Mouse (Mus musculus): ENCODE measurements around the gene Ephb2. TPM values are rescaled to one million over a fixed set of nuclear protein-coding genes. Genes with fewer than 3 reads are reported as not detected.

The Ephb2 gene
- total and polyA plus RNA-seq, 3 experiments: 0.08 TPM; not detected in 2

- Histone ChIP-seq H3K79me2 (replicated peaks; ENCODE audit: control insufficient read depth, extremely low read depth, insufficient read depth, poor library complexity, severe bottlenecking) (no peaks in the 10 kb centered on the region), H3K36me3 (replicated peaks in 1 of 2; ENCODE audit: control insufficient read depth in 1 of 2, insufficient read depth in 1 of 2, low read length in 1 of 2) (no peaks in the 10 kb centered on the region), H3K9me3 (replicated peaks; ENCODE audit: low read length) (peaks cover 14% of the 10 kb centered on the region), H3K27me3 (replicated peaks) (peaks cover 70% of the 10 kb centered on the region), H3K4me2 (ENCODE audit: insufficient read depth, low read depth, poor library complexity, severe bottlenecking) (no peak overlapping the region), H3K27ac (ENCODE audit: insufficient read depth, low read depth) (no peak overlapping the region), H3K4me1 (ENCODE audit: control insufficient read depth in 1 of 2, insufficient read depth in 2 of 2) (no peaks in the 10 kb centered on the region), H3K4me3 (replicated peaks in 1 of 3; ENCODE audit: low read depth in 2 of 3, low read length in 2 of 3, poor library complexity in 1 of 3) (no peak overlapping the region), H3K9ac (ENCODE audit: insufficient read depth, low read depth) (no peak overlapping the region)
- dilution Hi-C loops (cut with MboI; ENCODE audit: extremely low pct_ligation_motif_present, extremely low pct_unique_long_range_greater_than_20kb, low sequenced_read_pairs): no loop called here
- in situ Hi-C loops (cut with MboI; ENCODE audit: low pct_ligation_motif_present, low pct_unique_long_range_greater_than_20kb, low sequenced_read_pairs): no loop called here
- DNase-seq (ENCODE audit: extremely low read depth): no peak
- TF ChIP-seq SMC3 (IDR thresholded peaks at IDR 0.05; ENCODE audit: low read depth, low read length): no peak
- TF ChIP-seq CTCF (conservative IDR thresholded peaks at IDR 0.05 in 1 of 2, IDR thresholded peaks at IDR 0.05 in 1 of 2; ENCODE audit: low read depth in 2 of 2, low read length in 2 of 2): no peak
- no peak for TF ChIP-seq BHLHE40 (IDR thresholded peaks at IDR 0.05; ENCODE audit: low read depth, low read length)
- TF ChIP-seq KAT2A (IDR thresholded peaks at IDR 0.05; ENCODE audit: insufficient replicate concordance, low read length): no peak
- TF ChIP-seq MEF2A (IDR thresholded peaks at IDR 0.05; ENCODE audit: borderline replicate concordance, low read depth, low read length): no peak
- TF ChIP-seq TCF12 (IDR thresholded peaks at IDR 0.05; ENCODE audit: low read depth, low read length): no peak
- no peak for TF ChIP-seq UBTF (IDR thresholded peaks at IDR 0.05; ENCODE audit: low read depth, low read length)
- no peak for TF ChIP-seq POLR2AphosphoS2 (IDR thresholded peaks at IDR 0.05; ENCODE audit: low read depth, low read length)
- TF ChIP-seq POLR2A (IDR thresholded peaks at IDR 0.05; ENCODE audit: low read depth, low read length): no peak
- TF ChIP-seq CHD1 (IDR thresholded peaks at IDR 0.05; ENCODE audit: low read depth, low read length): no peak
- no peak for TF ChIP-seq SIN3A (IDR thresholded peaks at IDR 0.05; ENCODE audit: low read length)
- TF ChIP-seq IRF4 (IDR thresholded peaks at IDR 0.05; ENCODE audit: low read depth, low read length): no peak
- TF ChIP-seq NELFE (IDR thresholded peaks at IDR 0.05; ENCODE audit: low read depth, low read length): no peak
- no peak for TF ChIP-seq JUND (conservative IDR thresholded peaks at IDR 0.05; ENCODE audit: low read depth, low read length)
- TF ChIP-seq TBP (conservative IDR thresholded peaks at IDR 0.05; ENCODE audit: low read depth, low read length): no peak
- TF ChIP-seq MAFK (IDR thresholded peaks at IDR 0.05; ENCODE audit: insufficient replicate concordance, low read length): no peak
These were observed 185.5 kb downstream of the Ephb2 start for GRCm38 (mm10) chr4:136650261-136650660.

- no peak for TF ChIP-seq CHD1 (IDR thresholded peaks at IDR 0.05; ENCODE audit: low read depth, low read length)
- no peak for TF ChIP-seq MXI1 (IDR thresholded peaks at IDR 0.05; ENCODE audit: low read depth, low read length)
- Histone ChIP-seq H3K9me3 (replicated peaks; ENCODE audit: low read length) (peaks cover 17% of the 10 kb centered on the region), H3K36me3 (replicated peaks in 1 of 2; ENCODE audit: control insufficient read depth in 1 of 2, insufficient read depth in 1 of 2, low read length in 1 of 2) (no peaks in the 10 kb centered on the region), H3K79me2 (replicated peaks; ENCODE audit: control insufficient read depth, extremely low read depth, insufficient read depth, poor library complexity, severe bottlenecking) (no peaks in the 10 kb centered on the region), H3K4me1 (ENCODE audit: control insufficient read depth in 1 of 2, insufficient read depth in 2 of 2) (no peaks in the 10 kb centered on the region), H3K27me3 (replicated peaks) (peaks cover 68% of the 10 kb centered on the region), H3K9ac (ENCODE audit: insufficient read depth, low read depth) (no peak overlapping the region), H3K27ac (ENCODE audit: insufficient read depth, low read depth) (no peak overlapping the region), H3K4me3 (replicated peaks in 1 of 3; ENCODE audit: low read depth in 2 of 3, low read length in 2 of 3, poor library complexity in 1 of 3) (no peak overlapping the region), H3K4me2 (ENCODE audit: insufficient read depth, low read depth, poor library complexity, severe bottlenecking) (no peak overlapping the region)
- in situ Hi-C loops (cut with MboI; ENCODE audit: low pct_ligation_motif_present, low pct_unique_long_range_greater_than_20kb, low sequenced_read_pairs): no loop called here
- DNase-seq (ENCODE audit: extremely low read depth): no peak
- dilution Hi-C loops (cut with MboI; ENCODE audit: extremely low pct_ligation_motif_present, extremely low pct_unique_long_range_greater_than_20kb, low sequenced_read_pairs): no loop called here
These were observed 186.2 kb downstream of the Ephb2 start for GRCm38 (mm10) chr4:136649480-136650196.
